Mouse (Mus musculus) C2C12 (cell line): ENCODE results near the gene Unc79.

ENCODE experiments used
- CEBPB ChIP-seq: IDR thresholded peaks from one replicate; pipeline ENCODE4 v1.6.1; 2011; ENCODE audit warnings: low read depth, mild to moderate bottlenecking, control low read depth, moderate library complexity
- CTCF ChIP-seq: IDR thresholded peaks from one replicate; pipeline ENCODE4 v1.5.1; 2011; ENCODE audit not compliant: control insufficient read depth, insufficient read depth, insufficient read length
- MAX ChIP-seq: IDR thresholded peaks from one replicate; pipeline ENCODE4 v1.6.1; 2011; ENCODE audit warnings: mild to moderate bottlenecking, control low read depth
- MYOD1 ChIP-seq: IDR thresholded peaks from one replicate; pipeline ENCODE4 v1.6.1; 2011; ENCODE audit warnings: low read depth; ENCODE audit not compliant: control insufficient read depth, insufficient read length
- MYOG ChIP-seq: IDR thresholded peaks from one replicate; pipeline ENCODE4 v1.6.1; 2011; ENCODE audit not compliant: control insufficient read depth, insufficient read length; ENCODE audit errors: extremely low read depth
- USF1 ChIP-seq: IDR thresholded peaks from one replicate; pipeline ENCODE4 v1.6.1; 2011; ENCODE audit warnings: low read depth, mild to moderate bottlenecking, control low read depth, moderate library complexity

DNA sequence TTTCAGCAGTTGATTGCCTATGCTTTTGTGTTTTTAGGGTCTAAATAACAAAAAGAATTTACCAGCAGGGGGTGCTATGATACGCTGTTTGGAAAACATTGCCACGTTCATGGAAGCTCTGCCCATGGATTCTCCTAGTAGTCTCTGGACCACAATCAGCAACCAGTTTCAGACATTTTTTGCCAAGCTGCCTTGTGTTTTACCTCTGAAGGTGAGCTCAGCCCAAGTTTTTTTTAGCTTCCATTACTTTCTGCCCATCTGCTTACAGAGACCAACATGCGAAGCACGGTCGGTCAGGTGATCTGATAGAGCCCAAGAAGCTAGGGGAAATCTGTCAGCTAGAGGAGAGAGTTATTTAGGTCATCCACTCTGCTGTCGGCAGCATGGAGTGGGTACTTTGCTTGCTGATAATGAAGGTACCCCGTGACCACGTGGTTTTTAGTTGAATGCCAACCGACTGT lies 193.9 kb downstream of the Unc79 start:
- TF ChIP-seq CTCF (no peak), CEBPB (no peak), MAX (no peak), USF1 (no peak), MYOG (no peak), MYOD1 (no peak)
